Mouse (Mus musculus) CH12.LX (cell line): ENCODE data around the gene Trpc4ap. TPM values are rescaled to one million over a fixed set of nuclear protein-coding genes. Genes with fewer than 3 reads are reported as not detected.

Experiments
- DNase-seq: peaks from one replicate; pipeline ENCODE4 v3.0.0-alpha.2; 2013; ENCODE audit errors: extremely low read depth
- H3K27ac ChIP-seq: 2 replicates; pipeline ENCODE4 v1.5.1; 2012; ENCODE audit warnings: low read depth, mild to moderate bottlenecking, control low read depth, moderate library complexity; ENCODE audit not compliant: insufficient read depth
- H3K27me3 ChIP-seq: replicated peaks from 2 replicates; pipeline ENCODE3; 2012; ENCODE audit warnings: inconsistent platforms
- H3K36me3 ChIP-seq, 2 experiments: replicated peaks in 1 of 2; 2 replicates each; pipeline versions ENCODE3 to v1.6.1; 2012; ENCODE audit warnings: inconsistent platforms in 1 of 2, low read length in 1 of 2, mild to moderate bottlenecking in 1 of 2, mixed read lengths in 1 of 2, moderate library complexity in 1 of 2; ENCODE audit not compliant: control insufficient read depth in 1 of 2, insufficient read depth in 1 of 2
- H3K4me1 ChIP-seq, 2 experiments: 2 replicates each; pipeline ENCODE4 v1.6.1; 2012; ENCODE audit warnings: inconsistent platforms in 1 of 2, moderate library complexity in 1 of 2; ENCODE audit not compliant: insufficient read depth in 2 of 2, control insufficient read depth in 1 of 2
- H3K4me2 ChIP-seq: 2 replicates; pipeline ENCODE4 v1.6.1; 2012; ENCODE audit warnings: low read depth, mild to moderate bottlenecking, control low read depth; ENCODE audit not compliant: poor library complexity, insufficient read depth, severe bottlenecking
- H3K4me3 ChIP-seq, 3 experiments: fragments of 150-350 bp in 1 of 3; sonication (generic) in 1 of 3; replicated peaks in 1 of 3; 2 replicates each; pipeline versions ENCODE3 to v1.5.1; 2011 to 2012; ENCODE audit warnings: low read depth in 2 of 3, low read length in 2 of 3, mild to moderate bottlenecking in 2 of 3, moderate library complexity in 2 of 3, control low read depth in 1 of 3, improper control_type of control experiment in 1 of 3, inconsistent platforms in 1 of 3, mixed read lengths in 1 of 3; ENCODE audit not compliant: poor library complexity in 1 of 3
- H3K79me2 ChIP-seq: replicated peaks from 2 replicates; pipeline ENCODE4 v1.6.1; 2012; ENCODE audit warnings: mild to moderate bottlenecking, moderate library complexity; ENCODE audit not compliant: control insufficient read depth, poor library complexity, insufficient read depth, severe bottlenecking; ENCODE audit errors: extremely low read depth
- H3K9ac ChIP-seq: 2 replicates; pipeline ENCODE4 v1.6.1; 2012; ENCODE audit warnings: low read depth, mild to moderate bottlenecking, control low read depth, moderate library complexity; ENCODE audit not compliant: insufficient read depth
- H3K9me3 ChIP-seq: replicated peaks from 2 replicates; pipeline ENCODE3; 2012; ENCODE audit warnings: low read length, inconsistent platforms, mixed read lengths
- CHD1 ChIP-seq: IDR thresholded peaks from 2 replicates; pipeline ENCODE4 v1.6.1; 2012; ENCODE audit warnings: low read depth, low read length, improper control_type of control experiment, inconsistent platforms
- CTCF ChIP-seq, 2 experiments: IDR thresholded peaks in 1 of 2; conservative IDR thresholded peaks in 1 of 2; 2 replicates each; pipeline ENCODE4 v1.5.1; 2011 to 2012; ENCODE audit warnings: low read depth in 2 of 2, low read length in 2 of 2, improper control_type of control experiment in 1 of 2, inconsistent platforms in 1 of 2, mild to moderate bottlenecking in 1 of 2, moderate library complexity in 1 of 2
- E2F4 ChIP-seq: IDR thresholded peaks from 2 replicates; pipeline ENCODE4 v1.6.1; 2011; ENCODE audit warnings: low read depth, low read length, improper control_type of control experiment; ENCODE audit not compliant: insufficient replicate concordance
- ELF1 ChIP-seq: IDR thresholded peaks from 2 replicates; pipeline ENCODE4 v1.6.1; 2014; ENCODE audit warnings: low read depth, mild to moderate bottlenecking, inconsistent platforms, low read length, improper control_type of control experiment
- EP300 ChIP-seq: IDR thresholded peaks from 2 replicates; pipeline ENCODE4 v1.6.1; 2011; ENCODE audit warnings: low read length, improper control_type of control experiment
- ETS1 ChIP-seq: conservative IDR thresholded peaks from 2 replicates; pipeline ENCODE4 v1.6.1; 2012; ENCODE audit warnings: low read depth, mild to moderate bottlenecking, inconsistent platforms, low read length, improper control_type of control experiment, moderate library complexity
- HCFC1 ChIP-seq: IDR thresholded peaks from 2 replicates; pipeline ENCODE4 v1.6.1; 2012; ENCODE audit warnings: low read depth, mild to moderate bottlenecking, inconsistent platforms, low read length, improper control_type of control experiment
- IRF4 ChIP-seq: IDR thresholded peaks from 2 replicates; pipeline ENCODE4 v1.6.1; 2014; ENCODE audit warnings: low read depth, mild to moderate bottlenecking, inconsistent platforms, low read length, improper control_type of control experiment
- JUND ChIP-seq: conservative IDR thresholded peaks from 2 replicates; pipeline ENCODE4 v1.6.1; 2011; ENCODE audit warnings: low read depth, low read length, improper control_type of control experiment
- KAT2A ChIP-seq: IDR thresholded peaks from 2 replicates; pipeline ENCODE4 v1.6.1; 2012; ENCODE audit warnings: low read length, improper control_type of control experiment, inconsistent platforms; ENCODE audit not compliant: insufficient replicate concordance
- MAZ ChIP-seq: IDR thresholded peaks from 2 replicates; pipeline ENCODE4 v1.6.1; 2012; ENCODE audit warnings: low read depth, mild to moderate bottlenecking, inconsistent platforms, low read length, improper control_type of control experiment, moderate library complexity
- MEF2A ChIP-seq: IDR thresholded peaks from 2 replicates; pipeline ENCODE4 v1.6.1; 2014; ENCODE audit warnings: low read depth, mild to moderate bottlenecking, inconsistent platforms, low read length, improper control_type of control experiment, borderline replicate concordance
- MXI1 ChIP-seq: IDR thresholded peaks from 2 replicates; pipeline ENCODE4 v1.6.1; 2011; ENCODE audit warnings: mild to moderate bottlenecking, low read depth, low read length, improper control_type of control experiment
- MYC ChIP-seq: IDR thresholded peaks from 2 replicates; pipeline ENCODE4 v1.6.1; 2011; ENCODE audit warnings: low read depth, mild to moderate bottlenecking, improper control_type of control experiment, low read length
- NELFE ChIP-seq: IDR thresholded peaks from 2 replicates; pipeline ENCODE4 v1.6.1; 2011; ENCODE audit warnings: low read depth, low read length, improper control_type of control experiment
- PAX5 ChIP-seq: IDR thresholded peaks from 2 replicates; pipeline ENCODE4 v1.6.1; 2012; ENCODE audit warnings: low read length, inconsistent platforms, mixed read lengths
- POLR2A ChIP-seq: IDR thresholded peaks from 2 replicates; pipeline ENCODE4 v1.6.1; 2011; ENCODE audit warnings: low read depth, mild to moderate bottlenecking, improper control_type of control experiment, low read length
- RAD21 ChIP-seq: IDR thresholded peaks from 2 replicates; pipeline ENCODE4 v1.6.1; 2011; ENCODE audit warnings: low read depth, mild to moderate bottlenecking, low read length, improper control_type of control experiment, moderate library complexity
- SMC3 ChIP-seq: IDR thresholded peaks from 2 replicates; pipeline ENCODE4 v1.6.1; 2011; ENCODE audit warnings: low read depth, low read length, improper control_type of control experiment
- TBP ChIP-seq: conservative IDR thresholded peaks from 2 replicates; pipeline ENCODE4 v1.6.1; 2011; ENCODE audit warnings: low read depth, low read length, improper control_type of control experiment
- USF2 ChIP-seq: conservative IDR thresholded peaks from 2 replicates; pipeline ENCODE4 v1.6.1; 2011; ENCODE audit warnings: low read depth, low read length, improper control_type of control experiment
- ZKSCAN1 ChIP-seq: IDR thresholded peaks from 2 replicates; pipeline ENCODE4 v1.6.1; 2012; ENCODE audit warnings: low read depth, inconsistent platforms, low read length, improper control_type of control experiment, borderline replicate concordance
- ZMIZ1 ChIP-seq: IDR thresholded peaks from 2 replicates; pipeline ENCODE4 v1.6.1; 2012; ENCODE audit warnings: low read depth, mild to moderate bottlenecking, inconsistent platforms, low read length, improper control_type of control experiment
- ZNF384 ChIP-seq: IDR thresholded peaks from 2 replicates; pipeline ENCODE4 v1.6.1; 2012; ENCODE audit warnings: low read depth, low read length, improper control_type of control experiment, inconsistent platforms
- dilution Hi-C: fragments of 300-500 bp; cut with MboI; formaldehyde crosslinking; loops from 2 replicates; pipeline ENCODE4 v1.14.3; 2020; ENCODE audit warnings: low sequenced_read_pairs; ENCODE audit not compliant: extremely low pct_unique_long_range_greater_than_20kb, extremely low pct_ligation_motif_present
- in situ Hi-C: fragments of 300-500 bp; cut with MboI; formaldehyde crosslinking; loops from 3 replicates; pipeline ENCODE4 v1.14.3; 2019; ENCODE audit warnings: low sequenced_read_pairs, low pct_ligation_motif_present, low pct_unique_long_range_greater_than_20kb, mixed read lengths
- polyA plus RNA-seq: library from polyadenylated mRNA; unstranded; fragments of >175 nt; gene quantifications from 2 replicates; pipeline ENCODE4 v1.2.1, GENCODE M21; 2012; ENCODE audit warnings: low read depth; ENCODE audit not compliant: insufficient read length
- total RNA-seq, 2 experiments: library from RNA; depleted of rRNA; stranded (reverse); fragments of 300-350 nt in 1 of 2; fragments of >200 nt in 1 of 2; gene quantifications; 2 replicates each; pipeline ENCODE4 v1.2.3; 2012 to 2014

The Trpc4ap gene
- total and polyA plus RNA-seq, 3 experiments: 52.8 to 105 (median 55.8) TPM

DNA sequence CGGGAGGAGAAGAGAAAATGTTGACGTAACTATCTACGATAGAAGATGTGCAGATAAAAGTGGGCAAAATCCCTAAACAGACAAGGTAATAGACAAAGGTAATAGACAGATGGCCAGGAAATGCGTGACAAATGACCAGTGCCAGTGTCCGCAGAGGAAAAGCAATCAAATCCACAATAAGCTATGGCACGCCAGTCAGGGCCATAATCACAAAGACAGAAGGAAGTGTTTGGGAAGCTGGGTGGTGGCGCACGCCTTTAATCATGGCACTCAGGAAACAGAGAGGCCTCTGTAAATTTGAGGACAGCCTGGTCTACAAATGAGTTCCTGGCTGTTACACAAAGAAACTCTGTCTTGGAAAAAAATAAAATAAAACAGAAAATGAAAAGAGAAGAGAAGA lies 11.0 kb downstream of the Trpc4ap start:
- Histone ChIP-seq H3K4me1 (peaks cover 7 to 44% of the 10 kb centered on the region in 2 experiments), H3K4me2 (no peak overlapping the region), H3K79me2 (peaks cover 29% of the 10 kb centered on the region), H3K9me3 (no peaks in the 10 kb centered on the region), H3K4me3 (no peak overlapping the region), H3K9ac (no peak overlapping the region), H3K27me3 (no peaks in the 10 kb centered on the region), H3K36me3 (peaks cover 0 to 25% of the 10 kb centered on the region in 2 experiments), H3K27ac (no peak overlapping the region)
- no peak for DNase-seq
- dilution Hi-C loops: no loop called here
- TF ChIP-seq IRF4 (no peak), ZMIZ1 (no peak), MXI1 (no peak), USF2 (no peak), MAZ (no peak), NELFE (no peak), MEF2A (no peak), PAX5 (no peak), HCFC1 (no peak), TBP (no peak), CHD1 (no peak), ELF1 (no peak), ZNF384 (no peak), KAT2A (no peak), ZKSCAN1 (no peak), CTCF (conservative IDR thresholded peaks at IDR 0.05 in 1 of 2, IDR thresholded peaks at IDR 0.05 in 1 of 2; ENCODE audit: low read depth in 2 of 2, low read length in 2 of 2) (no peak), RAD21 (no peak), MYC (no peak), E2F4 (no peak)
- in situ Hi-C loops: loop anchor here (25.0 kb wide), 1 partner anchor 256 kb away; the partner anchor contains the start of genes Gdf5, Gm15557 and Uqcc1

DNA sequence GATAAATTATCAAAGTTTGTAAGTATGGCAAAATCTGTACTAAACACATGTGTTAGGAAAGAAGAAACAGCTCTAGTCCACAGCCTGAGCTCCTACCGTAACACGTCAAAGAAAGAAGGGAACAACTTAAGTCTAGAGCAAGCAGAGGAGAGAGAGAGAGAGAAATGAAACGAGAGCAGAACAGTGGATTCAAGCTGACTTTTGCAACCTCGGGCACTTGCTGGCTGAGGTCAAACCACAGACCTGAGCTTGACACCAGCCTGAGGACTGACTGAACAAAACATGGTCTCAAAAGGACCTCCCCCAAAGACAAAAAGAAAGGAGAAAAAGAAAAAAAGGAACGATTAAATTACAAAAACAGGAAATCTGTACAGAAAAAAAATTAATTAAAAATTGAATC lies 11.6 kb downstream of the Trpc4ap start:
- H3K9me3 ChIP-seq: no peaks in the 10 kb centered on the region
- peaks cover 0 to 19% of the 10 kb centered on the region in 2 experiments for H3K36me3 ChIP-seq
- H3K4me3 ChIP-seq: no peak overlapping the region
- peaks cover 7 to 43% of the 10 kb centered on the region in 2 experiments for H3K4me1 ChIP-seq
- no peak overlapping the region for H3K4me2 ChIP-seq
- H3K27ac ChIP-seq: no peak overlapping the region
- dilution Hi-C loops: no loop called here
- H3K79me2 ChIP-seq: peaks cover 31% of the 10 kb centered on the region
- H3K9ac ChIP-seq: no peak overlapping the region
- no peaks in the 10 kb centered on the region for H3K27me3 ChIP-seq
- no peak for TF ChIP-seq POLR2A
- TF ChIP-seq RAD21: no peak
- no peak for TF ChIP-seq ETS1
- no peak for TF ChIP-seq JUND
- TF ChIP-seq EP300: no peak
- TF ChIP-seq ZKSCAN1: no peak
- TF ChIP-seq SMC3: no peak
- DNase-seq: peak; percentile 18
- in situ Hi-C loops: loop anchor here (25.0 kb wide), 1 partner anchor 257 kb away; the partner anchor contains the start of genes Gdf5, Gm15557 and Uqcc1
